Mouse (Mus musculus): ENCODE data around the gene Nt5c3b.

DNA sequence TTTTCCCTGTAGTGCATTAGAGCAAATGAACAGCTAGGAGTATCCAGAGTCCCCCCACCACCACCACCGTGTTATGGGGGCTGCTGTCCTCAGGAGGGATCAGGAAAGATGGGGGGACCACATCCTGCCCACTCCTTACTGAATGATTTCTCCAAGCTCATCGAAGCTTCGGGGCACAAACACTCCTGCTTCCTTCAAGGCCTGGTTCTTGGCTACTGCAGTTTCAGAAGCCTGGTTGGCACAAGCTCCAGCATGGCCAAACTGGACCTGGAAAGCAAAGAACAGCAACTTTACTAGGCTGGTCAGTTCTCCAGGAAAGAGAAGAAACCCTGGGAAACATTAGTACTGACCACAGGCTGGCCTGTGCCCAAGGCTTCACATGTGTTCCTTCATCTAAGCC is 42.9 kb upstream of the Nt5c3b start:
- TF ChIP-seq CTCF (IDR thresholded peaks at IDR 0.05; ENCODE audit: borderline replicate concordance, insufficient read depth, low read depth, low read length) (no peak), POLR2A (IDR thresholded peaks at IDR 0.05; ENCODE audit: borderline replicate concordance, insufficient read depth, low read length) (no peak)

Data from cerebellum, adult 2 months (tissue).